Mouse (Mus musculus): ENCODE results near the gene Axdnd1. TPM values are rescaled to one million over a fixed set of nuclear protein-coding genes. Genes with fewer than 3 reads are reported as not detected.
A peak's percentile ranks its signal among the peaks of the same experiment; 100 is the strongest.

Gene Axdnd1
- total RNA-seq (2017) = 1.2 to 7.4 TPM in 2 of 3 replicates, not detected in the other

DNA sequence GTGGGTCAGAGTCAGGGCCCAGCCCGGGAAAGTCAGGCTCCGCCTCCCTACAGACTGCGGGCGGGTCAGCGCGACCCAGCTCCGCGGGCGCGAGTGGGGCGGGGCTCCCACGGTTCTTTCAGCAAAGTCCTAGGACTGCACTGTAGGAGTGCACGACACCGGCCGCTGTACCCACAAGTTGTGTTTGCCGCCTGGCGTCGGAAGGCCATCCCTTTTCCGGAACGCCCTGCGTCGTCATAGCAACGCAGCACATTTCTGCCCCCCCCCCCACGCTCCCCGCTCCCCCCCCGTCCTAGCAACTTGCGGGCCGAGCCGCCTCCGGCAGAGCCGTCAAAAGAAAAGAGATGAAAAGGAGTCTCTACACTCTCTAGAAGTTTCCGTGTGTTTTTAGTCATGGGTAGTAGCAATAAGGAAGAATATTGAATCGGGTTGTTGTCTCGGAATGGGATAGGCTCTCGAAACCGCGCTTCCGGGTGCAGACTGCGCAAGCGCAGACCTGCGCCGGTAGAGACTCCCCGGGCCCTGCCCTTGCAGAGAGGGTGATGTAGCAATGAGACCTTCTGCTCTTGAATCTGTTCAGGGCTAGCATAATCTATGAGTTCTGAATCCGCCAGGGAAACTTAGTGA, at the start of gene Axdnd1:
Gene Axdnd1, minus strand, starts transcription at position 489 of the 627 bp plus-strand sequence.
- ATAC-seq (replicated peaks; ENCODE audit: insufficient number of reproducible peaks, low FRiP score, low TSS enrichment, poor library complexity, severe bottlenecking) = peak; percentile 83

DNA sequence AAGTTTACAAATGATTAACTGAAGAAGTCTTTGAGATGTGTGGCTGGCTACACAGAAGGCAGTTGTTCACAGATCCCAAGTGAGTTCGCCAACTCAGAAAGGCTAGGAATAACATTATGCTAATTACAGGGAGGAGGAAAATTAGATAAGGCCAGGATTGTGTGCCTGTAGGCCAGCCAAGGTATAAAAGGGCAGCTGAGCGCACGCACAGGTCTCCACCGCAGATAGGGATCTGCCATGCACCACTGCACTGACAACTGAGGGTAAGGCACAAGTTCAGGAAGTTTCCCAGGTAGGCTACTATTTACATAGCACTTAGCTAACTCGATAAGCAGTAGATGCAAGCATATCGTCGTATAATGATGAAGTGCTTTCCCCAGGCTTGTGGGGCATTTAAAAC, 49.6 kb upstream of the Axdnd1 start:
- no peak for ATAC-seq (replicated peaks; ENCODE audit: insufficient number of reproducible peaks, low FRiP score, low TSS enrichment, poor library complexity, severe bottlenecking)

DNA sequence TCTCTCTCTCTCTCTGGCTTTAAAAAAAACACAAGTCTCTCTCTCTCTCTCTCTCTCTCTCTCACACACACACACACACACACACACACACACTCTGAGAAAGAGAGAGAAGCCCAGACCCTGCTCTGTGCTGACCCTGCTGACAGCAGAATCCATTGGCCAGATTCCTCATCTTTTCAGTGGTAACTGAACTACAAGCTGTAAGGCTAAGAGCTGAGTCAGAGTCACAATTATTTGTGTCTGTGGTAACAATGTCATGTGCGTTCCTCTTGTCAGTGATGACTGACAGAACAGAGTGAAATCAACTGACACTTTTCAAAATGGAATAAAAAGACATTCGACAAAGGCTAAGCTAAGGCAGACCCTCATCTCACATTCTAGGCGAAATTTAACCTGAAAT, 47.6 kb upstream of the Axdnd1 start:
- ATAC-seq (replicated peaks; ENCODE audit: insufficient number of reproducible peaks, low FRiP score, low TSS enrichment, poor library complexity, severe bottlenecking) = no peak

DNA sequence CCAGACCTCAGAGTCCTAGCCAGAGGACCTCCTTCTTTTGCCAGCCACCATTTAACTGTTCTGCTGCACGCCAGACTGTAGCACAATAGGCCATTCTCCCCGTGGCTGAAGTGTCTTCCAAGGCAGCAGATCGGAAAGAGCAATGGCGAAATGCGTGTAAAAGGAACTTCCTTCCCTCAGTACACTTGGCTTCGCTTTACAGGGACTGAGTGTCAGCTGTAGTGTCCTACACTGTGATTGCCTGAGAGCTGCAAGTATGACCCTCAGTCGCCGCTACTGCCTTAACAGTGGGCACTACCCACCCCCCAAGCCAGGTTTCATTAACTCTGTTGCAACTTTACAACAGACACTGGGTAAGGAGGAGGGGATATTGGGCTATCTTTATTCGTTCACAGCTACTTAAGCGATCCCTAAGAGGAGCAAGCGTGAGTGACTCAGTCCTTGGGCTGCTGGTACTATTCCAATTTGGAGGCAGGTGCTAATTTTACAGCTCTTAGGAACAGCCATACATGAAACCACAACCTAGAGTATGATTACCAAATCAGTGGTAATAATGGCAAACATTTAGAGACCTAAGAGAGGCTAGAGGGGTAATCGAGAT, 46.8 kb upstream of the Axdnd1 start:
- 0 out of 2 replicates have a peak, but pooled peaks have one; percentile 19 for ATAC-seq (replicated peaks; ENCODE audit: insufficient number of reproducible peaks, low FRiP score, low TSS enrichment, poor library complexity, severe bottlenecking)

DNA sequence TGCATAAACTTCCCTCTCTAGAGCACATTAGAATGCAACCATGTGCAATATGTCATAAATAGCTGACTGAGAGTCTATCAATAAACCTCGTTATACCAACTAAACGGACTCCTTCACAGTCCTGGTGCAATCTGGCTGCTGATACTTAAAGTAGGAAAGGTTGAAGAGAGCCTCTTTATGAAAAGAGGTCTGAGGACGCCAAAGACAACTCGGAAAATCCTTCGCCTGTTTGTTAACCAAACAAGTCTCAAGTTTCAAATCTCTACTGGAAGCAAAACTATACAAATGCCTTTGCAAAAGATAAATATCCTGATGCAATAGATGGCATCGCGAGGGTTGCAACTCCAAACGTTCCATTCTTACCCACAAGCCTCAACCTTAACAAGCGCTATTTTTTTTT, 44.0 kb upstream of the Axdnd1 start:
- no peak for ATAC-seq (replicated peaks; ENCODE audit: insufficient number of reproducible peaks, low FRiP score, low TSS enrichment, poor library complexity, severe bottlenecking)

DNA sequence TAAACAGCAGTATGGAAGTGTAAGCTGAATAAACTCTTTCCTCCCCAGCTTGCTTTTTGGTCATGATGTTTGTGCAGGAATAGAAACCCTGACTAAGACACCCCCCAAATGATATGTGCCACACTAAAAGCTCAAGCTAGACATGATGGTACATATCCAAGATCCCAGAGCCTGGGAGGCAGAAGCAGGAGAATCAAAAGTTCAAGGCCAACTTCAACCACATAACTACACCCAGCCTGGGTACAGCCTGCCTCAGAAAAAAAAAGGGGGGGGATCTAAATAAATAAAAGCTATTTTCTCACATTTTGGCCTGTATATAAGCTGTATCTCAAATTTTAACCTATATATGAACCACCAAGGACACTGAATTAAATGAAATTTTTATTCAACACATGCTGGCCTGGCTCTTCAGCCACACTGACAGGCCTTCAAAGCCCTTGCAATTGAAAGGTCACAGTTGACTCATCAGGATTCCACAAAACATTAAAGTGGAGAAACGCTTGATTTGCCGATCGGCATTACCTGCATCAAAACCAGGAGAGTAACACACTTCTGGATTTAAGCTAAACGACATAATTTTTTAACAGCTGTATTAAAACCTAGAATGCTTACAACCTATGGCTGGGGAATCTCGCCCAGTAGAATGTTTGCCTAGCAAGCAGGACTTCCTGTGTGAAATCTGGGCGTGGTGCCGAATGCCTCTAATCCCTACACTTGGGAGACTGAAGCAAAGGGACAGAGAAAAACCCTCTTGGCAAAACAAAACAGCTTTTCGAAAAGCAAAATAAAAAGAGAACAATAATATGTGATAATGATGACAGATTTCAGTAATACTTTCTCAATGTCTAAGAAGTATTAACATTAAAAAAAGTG, 43.3 kb upstream of the Axdnd1 start:
- no peak for ATAC-seq (replicated peaks; ENCODE audit: insufficient number of reproducible peaks, low FRiP score, low TSS enrichment, poor library complexity, severe bottlenecking)

DNA sequence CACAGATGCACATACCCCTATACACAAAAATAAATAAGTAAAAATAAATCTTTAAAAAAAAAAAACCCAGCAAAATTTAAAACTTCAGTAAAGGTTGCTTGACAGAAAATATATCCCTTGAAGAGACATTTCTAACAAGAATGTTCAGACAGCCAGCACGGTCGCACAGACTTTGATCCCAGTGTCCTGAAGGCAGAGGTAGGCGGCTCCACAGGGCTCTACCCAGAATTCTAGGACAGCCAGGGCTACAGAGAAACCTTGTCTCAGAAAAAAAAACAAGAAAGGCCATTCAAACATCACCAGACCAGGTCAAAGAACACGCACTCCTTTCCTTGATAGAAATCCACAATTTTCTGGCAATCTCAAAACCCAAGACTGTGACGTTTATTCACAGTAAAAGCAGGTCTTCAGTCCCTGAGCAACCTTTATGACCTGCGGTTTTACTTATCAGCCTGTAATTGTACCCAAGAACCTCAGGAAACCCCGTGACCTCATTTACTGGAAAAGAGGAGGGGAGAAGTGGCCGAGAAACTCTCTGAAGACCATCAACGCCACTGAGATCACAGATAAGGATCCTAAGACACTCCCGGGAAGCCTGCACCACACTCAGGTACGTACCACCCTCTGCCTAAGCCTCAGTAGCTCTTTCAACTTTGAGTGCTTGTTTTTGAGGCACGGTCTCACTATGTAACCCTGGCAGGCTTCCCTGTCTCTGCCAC, 41.5 kb upstream of the Axdnd1 start:
- no peak for ATAC-seq (replicated peaks; ENCODE audit: insufficient number of reproducible peaks, low FRiP score, low TSS enrichment, poor library complexity, severe bottlenecking)

DNA sequence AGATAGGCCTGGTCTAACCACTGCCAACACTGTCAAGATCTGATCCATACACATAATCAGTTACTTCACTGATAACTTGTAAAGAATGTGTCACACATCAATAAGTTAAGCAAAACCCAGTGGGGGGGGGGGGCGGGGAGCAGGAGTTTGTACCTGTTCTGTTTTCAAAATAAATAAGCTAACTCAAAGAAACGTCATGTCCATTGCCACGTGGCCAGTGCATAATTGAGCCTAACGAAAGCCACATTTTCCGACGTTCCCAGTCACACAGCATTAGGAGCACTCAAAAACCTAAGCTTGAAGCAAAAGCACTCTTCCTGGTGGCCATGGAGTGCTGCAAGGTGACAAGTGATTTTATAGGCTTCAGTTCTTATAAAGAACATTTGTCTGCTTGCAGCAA, 40.1 kb upstream of the Axdnd1 start:
- no peak for ATAC-seq (replicated peaks; ENCODE audit: insufficient number of reproducible peaks, low FRiP score, low TSS enrichment, poor library complexity, severe bottlenecking)

DNA sequence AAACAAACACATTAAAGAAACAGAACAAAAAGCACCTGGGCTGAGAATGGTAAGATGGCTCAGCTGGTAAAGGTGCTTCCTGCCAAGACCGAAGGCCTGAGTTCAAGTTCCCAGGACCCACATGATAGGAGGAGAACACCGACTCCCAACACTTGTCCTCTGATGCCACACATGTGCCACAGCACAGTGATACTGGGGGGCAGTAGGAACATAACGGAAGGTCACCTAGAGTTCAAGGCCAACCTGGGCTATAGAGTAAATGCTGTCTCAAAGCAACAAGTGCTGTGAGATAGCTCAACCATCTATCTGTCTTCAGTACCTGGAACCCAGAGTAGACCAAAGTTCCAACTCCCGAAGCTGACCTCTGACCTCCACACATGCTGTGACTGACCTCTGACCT, 39.3 kb upstream of the Axdnd1 start:
- ATAC-seq (replicated peaks; ENCODE audit: insufficient number of reproducible peaks, low FRiP score, low TSS enrichment, poor library complexity, severe bottlenecking) = no peak

DNA sequence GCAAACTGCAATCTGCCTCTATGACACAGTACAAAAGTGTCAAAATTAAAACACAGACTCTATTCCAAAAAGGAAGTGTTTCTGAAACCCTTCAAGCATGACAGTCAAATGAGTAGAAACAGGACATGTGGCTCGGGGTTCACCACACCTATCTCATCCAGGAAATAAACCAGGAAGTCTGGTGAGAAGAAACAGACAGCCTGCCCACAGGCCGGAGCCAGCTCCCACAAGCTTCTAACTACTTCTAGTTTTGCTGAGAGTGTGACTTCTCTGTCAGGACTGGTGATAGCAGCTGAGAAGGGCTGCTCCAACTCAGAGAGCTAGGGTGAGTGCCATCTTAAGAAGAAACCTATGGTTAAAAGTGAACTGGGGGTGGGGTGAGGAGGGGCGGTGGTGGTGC, 38.7 kb upstream of the Axdnd1 start:
- peak; percentile 90 for ATAC-seq (replicated peaks; ENCODE audit: insufficient number of reproducible peaks, low FRiP score, low TSS enrichment, poor library complexity, severe bottlenecking)

DNA sequence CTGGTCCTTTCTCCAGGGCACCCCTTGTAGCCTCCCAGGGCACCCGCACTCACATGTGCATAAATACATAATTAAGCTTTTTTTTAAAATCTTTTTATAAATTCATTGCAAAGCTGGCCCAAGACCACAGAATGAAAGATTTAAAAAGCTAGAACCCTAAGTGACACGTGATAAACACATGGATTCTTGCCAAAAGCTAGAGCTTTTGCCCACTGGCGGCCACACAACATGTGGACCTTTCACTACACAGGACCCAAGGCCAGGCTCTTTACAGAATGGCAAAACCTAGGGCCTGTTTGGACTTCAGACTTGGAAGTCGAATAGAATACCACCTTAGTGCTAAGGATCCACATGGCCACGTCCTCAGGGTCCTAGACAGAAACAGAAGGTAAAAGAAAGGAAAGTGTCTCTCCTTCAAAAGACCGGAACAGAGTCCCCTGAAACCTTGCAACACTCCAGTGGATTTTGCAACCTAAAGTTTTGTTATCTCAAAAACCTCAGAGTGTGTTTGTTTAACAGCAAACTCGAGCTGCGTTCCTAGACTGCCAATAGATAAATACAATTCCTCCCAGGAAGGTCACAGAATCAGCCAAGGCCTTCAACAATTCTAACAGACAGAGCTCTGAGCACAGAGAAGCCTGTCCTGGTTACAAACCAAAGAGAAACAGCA, 37.6 kb upstream of the Axdnd1 start:
- no peak for ATAC-seq (replicated peaks; ENCODE audit: insufficient number of reproducible peaks, low FRiP score, low TSS enrichment, poor library complexity, severe bottlenecking)

DNA sequence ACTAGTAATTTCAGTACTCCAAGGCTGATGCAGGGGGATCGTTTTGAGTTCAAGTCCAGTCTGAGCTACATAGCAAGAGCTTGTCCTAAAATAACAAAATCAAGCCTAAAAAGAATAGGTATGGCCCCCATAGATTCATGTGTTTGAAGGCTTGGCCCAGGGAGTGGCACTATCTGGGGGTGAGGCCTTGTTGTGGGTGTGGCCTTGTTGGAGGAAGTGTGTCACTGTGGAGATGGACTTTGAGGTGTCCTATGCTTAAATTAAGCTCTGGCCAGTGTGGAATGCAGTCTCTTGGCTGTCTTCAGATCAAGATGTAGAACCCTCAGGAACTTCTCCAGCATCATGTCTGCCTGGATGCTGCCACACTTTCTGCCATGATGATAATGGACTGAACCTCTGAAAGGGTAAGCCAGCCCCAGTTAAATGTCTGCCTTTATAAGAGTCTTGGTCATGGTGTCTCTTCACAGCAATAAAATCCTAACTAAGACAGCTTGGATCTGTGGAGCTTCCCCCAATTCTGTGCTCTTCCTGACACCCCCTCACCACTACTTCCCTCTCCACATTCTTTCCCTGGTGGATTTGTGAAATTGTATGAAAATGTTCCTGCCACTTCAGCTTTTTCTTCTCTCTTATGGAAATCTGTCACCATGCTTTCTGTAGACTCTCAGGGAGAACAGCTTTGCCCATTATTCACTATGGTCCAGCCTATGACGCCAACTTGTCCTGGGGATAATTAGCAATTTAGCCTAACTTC, 34.2 kb upstream of the Axdnd1 start:
- ATAC-seq (replicated peaks; ENCODE audit: insufficient number of reproducible peaks, low FRiP score, low TSS enrichment, poor library complexity, severe bottlenecking) = no peak

DNA sequence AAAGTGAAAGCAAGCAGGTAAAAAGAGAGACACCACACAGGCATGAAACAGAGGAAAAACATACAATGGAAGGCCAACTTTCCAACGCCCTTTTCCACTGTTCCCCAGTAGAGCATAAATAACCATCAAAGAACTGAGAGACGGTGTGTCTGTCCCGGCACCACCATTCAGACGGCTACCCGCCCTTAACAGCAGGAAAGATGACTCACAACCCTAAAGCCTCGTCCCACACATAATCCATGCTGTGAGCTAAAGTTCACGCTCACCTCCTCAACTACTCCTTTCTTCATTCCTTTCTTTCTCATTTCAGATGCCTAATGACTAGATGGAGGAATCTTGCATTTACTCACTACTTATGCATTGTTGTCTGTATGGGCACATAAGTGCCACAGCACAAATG, 33.4 kb upstream of the Axdnd1 start:
- ATAC-seq (replicated peaks; ENCODE audit: insufficient number of reproducible peaks, low FRiP score, low TSS enrichment, poor library complexity, severe bottlenecking) = no peak

DNA sequence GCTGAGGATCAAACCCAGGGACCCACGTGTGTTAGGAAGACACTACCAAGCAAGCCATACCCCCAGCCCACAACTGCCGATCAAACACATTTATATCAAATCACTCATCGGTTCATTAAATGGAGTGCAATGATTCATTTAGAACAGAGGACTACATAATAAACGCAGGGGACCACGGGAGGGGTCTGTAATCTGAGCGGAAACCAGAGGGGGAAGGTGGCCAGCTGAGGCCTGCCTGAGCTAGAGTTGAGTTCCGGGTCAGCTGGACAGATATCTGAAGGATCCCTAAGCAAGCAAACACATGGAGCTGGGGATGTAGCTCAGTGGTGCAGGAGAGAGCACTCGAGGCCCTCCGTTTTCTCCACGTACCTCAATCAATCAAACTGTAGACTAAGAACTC, 32.9 kb upstream of the Axdnd1 start:
- ATAC-seq (replicated peaks; ENCODE audit: insufficient number of reproducible peaks, low FRiP score, low TSS enrichment, poor library complexity, severe bottlenecking) = no peak

DNA sequence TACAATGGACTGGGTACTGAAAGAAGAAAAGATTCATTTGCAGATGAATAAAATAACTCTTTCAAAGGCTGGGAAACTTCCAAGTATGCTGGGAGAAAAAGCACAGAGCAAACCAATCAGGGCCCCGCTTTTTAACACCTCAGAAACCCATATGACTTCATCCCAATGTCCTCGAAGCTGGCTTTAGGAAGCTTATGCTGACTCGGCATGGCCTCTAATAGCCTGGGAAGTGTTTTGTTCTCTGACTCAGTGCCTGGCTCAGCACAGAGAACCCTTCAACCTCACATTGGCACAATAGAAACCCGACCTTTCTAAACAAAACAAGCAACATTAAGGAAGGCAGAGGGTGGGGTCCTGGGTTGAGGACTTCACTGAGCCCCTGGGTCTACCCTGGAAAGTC, 29.5 kb upstream of the Axdnd1 start:
- no peak for ATAC-seq (replicated peaks; ENCODE audit: insufficient number of reproducible peaks, low FRiP score, low TSS enrichment, poor library complexity, severe bottlenecking)

DNA sequence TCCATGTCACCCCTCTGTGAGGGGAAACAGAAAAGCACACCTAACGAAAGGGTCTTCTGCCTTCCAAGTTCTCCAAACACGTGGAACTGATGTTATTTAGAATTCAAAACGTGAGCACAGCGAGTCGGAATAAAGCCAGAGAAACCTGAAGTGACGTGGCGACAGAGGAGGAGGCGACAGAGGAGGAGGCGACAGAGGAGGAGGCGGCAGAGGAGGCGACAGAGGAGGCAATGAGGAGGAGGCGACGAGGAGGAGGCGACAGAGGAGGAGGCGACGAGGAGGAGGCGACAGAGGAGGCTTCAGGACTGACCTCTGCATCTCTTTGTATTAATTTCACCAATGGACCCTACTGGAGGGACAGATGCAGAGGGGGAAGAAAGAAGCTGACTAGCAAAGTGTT, 28.7 kb upstream of the Axdnd1 start:
- no peak for ATAC-seq (replicated peaks; ENCODE audit: insufficient number of reproducible peaks, low FRiP score, low TSS enrichment, poor library complexity, severe bottlenecking)

DNA sequence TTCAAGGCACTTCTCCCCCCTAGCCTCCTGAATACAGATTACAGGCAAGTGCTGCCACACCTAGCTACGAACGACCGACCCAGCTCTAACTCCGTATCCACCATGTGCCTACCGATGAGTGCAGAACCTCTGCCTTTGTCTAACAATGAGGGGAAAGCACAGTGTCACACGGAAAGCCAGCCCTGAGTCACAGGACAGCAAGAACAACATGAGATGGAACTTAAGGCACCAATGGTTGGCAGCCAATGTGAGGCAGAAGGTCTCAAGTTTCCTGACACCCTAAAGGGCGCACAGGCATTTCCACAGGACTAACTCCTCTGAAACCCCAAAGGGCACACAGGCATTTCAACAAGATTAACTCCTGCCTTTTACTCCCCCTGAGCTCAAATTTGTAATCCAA, 28.1 kb upstream of the Axdnd1 start:
- ATAC-seq (replicated peaks; ENCODE audit: insufficient number of reproducible peaks, low FRiP score, low TSS enrichment, poor library complexity, severe bottlenecking) = no peak

DNA sequence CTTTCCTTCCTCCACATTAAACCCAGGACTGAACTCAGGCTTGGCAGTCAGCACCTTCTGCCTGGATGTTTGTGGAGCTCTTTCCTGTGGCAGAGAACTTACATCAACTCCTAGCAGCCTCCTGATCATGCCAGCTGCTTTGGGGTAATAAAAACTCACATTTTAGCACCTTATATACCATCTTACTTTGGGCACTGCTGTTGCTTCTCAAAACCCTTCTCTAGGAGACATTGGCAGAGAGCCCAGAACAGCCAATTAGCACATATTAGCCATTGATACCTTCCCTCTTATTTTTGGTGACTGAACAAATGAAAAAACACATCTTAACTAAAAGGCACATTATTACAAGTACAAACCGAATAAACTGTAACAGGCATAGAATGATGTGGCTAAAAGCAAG, 24.1 kb upstream of the Axdnd1 start:
- ATAC-seq (replicated peaks; ENCODE audit: insufficient number of reproducible peaks, low FRiP score, low TSS enrichment, poor library complexity, severe bottlenecking) = no peak
